Mouse (Mus musculus): ENCODE data around the gene Gm3373.
"Not testable (repeated sequence)": the region's sequence is repeated elsewhere in the genome, so short reads cannot be mapped to it uniquely, and the experiment has no call there.

Gene Gm3373

GRCm38 (mm10) chr14:5741477-5741876, at the start of gene Gm3373:
Gm3373 (minus strand) TSS chr14:5741577.
- not testable (repeated sequence) for DNase-seq (ENCODE audit: low spot score)

DNA sequence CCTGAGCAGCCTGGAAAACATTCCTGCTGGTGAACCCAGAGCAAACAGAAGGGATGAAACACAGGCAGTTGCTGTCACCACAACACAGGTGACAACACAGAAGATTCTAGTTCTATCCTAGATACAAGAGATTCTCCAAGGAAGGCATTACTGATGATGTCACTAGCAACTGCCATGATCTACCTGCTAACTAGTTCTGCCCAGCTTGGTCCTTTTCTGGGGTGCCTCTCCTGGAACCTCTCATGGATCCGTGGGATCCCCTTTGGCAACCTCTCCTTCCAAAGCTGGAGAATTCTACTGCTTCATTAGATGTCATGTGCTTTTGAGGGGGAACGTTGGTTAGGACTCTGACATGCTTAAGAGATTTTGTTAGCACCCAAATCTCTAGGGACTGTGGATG, 54.0 kb downstream of the Gm3373 start, which contains the start of gene Gm9603:
TSS of gene Gm9603 (minus strand) at position 101 of the 400 bp plus-strand sequence.
- DNase-seq (ENCODE audit: low spot score) = not testable (repeated sequence)
